Mouse (Mus musculus): ENCODE results near the gene Atp1b1.

- no peak for TF ChIP-seq POLR2A (IDR thresholded peaks at IDR 0.05; ENCODE audit: control insufficient read depth in 1 of 2, insufficient read depth in 1 of 2, low read depth in 1 of 2, low read length in 2 of 2, poor library complexity in 1 of 2)
- TF ChIP-seq CTCF (IDR thresholded peaks at IDR 0.05 in 2 of 3, conservative IDR thresholded peaks at IDR 0.05 in 1 of 3; ENCODE audit: control insufficient read depth in 1 of 3, insufficient read depth in 1 of 3, low read depth in 2 of 3, low read length in 3 of 3, poor library complexity in 1 of 3, severe bottlenecking in 1 of 3) = no peak
- TF ChIP-seq E2F4 (IDR thresholded peaks at IDR 0.05; ENCODE audit: borderline replicate concordance, low read depth, low read length) = no peak
- no peak for TF ChIP-seq POLR2AphosphoS2 (IDR thresholded peaks at IDR 0.05; ENCODE audit: low read length)
Observed at GRCm38 (mm10) chr1:164392176-164392575, 66.0 kb downstream of the Atp1b1 start.

Measured in MEL (cell line).